Mouse (Mus musculus) heart, embryonic 16.5 days (tissue): Measurements from ENCODE around the gene Abl1. TPM values are rescaled to one million over a fixed set of nuclear protein-coding genes. Genes with fewer than 3 reads are reported as not detected.
"Not testable (repeated sequence)": the region's sequence is repeated elsewhere in the genome, so short reads cannot be mapped to it uniquely, and the experiment has no call there.

ENCODE experiments used
- ATAC-seq: fragments of 200-750 bp; cut with Nextera tagmentation; replicated peaks from 2 replicates; pipeline ENCODE4 v1.8.0; 2017; ENCODE audit warnings: moderate number of reproducible peaks; ENCODE audit not compliant: insufficient read depth, low FRiP score; ENCODE audit errors: extremely low read depth
- H3K27ac ChIP-seq: fragments of 300-500 bp; sonication (generic); 2 replicates; pipeline ENCODE4 v1.5.1; 2014; ENCODE audit warnings: mild to moderate bottlenecking, low read length, control low read depth, moderate library complexity
- H3K27me3 ChIP-seq: fragments of 300-500 bp; sonication (generic); 2 replicates; pipeline ENCODE4 v1.6.1; 2014; ENCODE audit warnings: low read length, mixed read lengths; ENCODE audit not compliant: control insufficient read depth, insufficient read depth
- H3K36me3 ChIP-seq: fragments of 300-500 bp; sonication (generic); 2 replicates; pipeline ENCODE4 v1.6.1; 2014; ENCODE audit not compliant: control insufficient read depth, insufficient read depth
- H3K4me1 ChIP-seq: fragments of 300-500 bp; sonication (generic); 2 replicates; pipeline ENCODE4 v1.6.1; 2014; ENCODE audit warnings: low read length, mixed read lengths; ENCODE audit not compliant: control insufficient read depth, insufficient read depth
- H3K4me2 ChIP-seq: fragments of 300-500 bp; sonication (generic); 2 replicates; pipeline ENCODE4 v1.6.1; 2014; ENCODE audit warnings: low read depth, mild to moderate bottlenecking, control low read depth, low read length
- H3K4me3 ChIP-seq: fragments of 300-500 bp; sonication (generic); 2 replicates; pipeline ENCODE4 v1.5.1; 2014; ENCODE audit warnings: mild to moderate bottlenecking, control low read depth, low read length
- H3K9ac ChIP-seq: fragments of 300-500 bp; sonication (generic); 2 replicates; pipeline ENCODE4 v1.6.1; 2014; ENCODE audit warnings: low read length, control low read depth
- H3K9me3 ChIP-seq: fragments of 300-500 bp; sonication (generic); replicated peaks from 2 replicates; pipeline ENCODE4 v1.6.1; 2016; ENCODE audit warnings: low read length; ENCODE audit not compliant: control insufficient read depth
- WGBS: fragments of 180-500 bp; shearing (Covaris S2); extraction: QIAGEN DNeasy Blood & Tissue Kit; methylation state at CpG from one replicate; pipeline ENCODE4 v1.1.7; 2014; 5-methylcytosine and 5-hydroxymethylcytosine counted together
- polyA plus RNA-seq: library from polyadenylated mRNA; unstranded; fragments of >200 nt; fragmentation: Nextera tagmentation; extraction: Ambion mirVana; gene quantifications from 2 replicates; pipeline ENCODE4 v1.2.1, GENCODE M21; 2015

Gene Abl1
- polyA plus RNA-seq, 1 experiment from 2014 or later, result 24.0 TPM

DNA sequence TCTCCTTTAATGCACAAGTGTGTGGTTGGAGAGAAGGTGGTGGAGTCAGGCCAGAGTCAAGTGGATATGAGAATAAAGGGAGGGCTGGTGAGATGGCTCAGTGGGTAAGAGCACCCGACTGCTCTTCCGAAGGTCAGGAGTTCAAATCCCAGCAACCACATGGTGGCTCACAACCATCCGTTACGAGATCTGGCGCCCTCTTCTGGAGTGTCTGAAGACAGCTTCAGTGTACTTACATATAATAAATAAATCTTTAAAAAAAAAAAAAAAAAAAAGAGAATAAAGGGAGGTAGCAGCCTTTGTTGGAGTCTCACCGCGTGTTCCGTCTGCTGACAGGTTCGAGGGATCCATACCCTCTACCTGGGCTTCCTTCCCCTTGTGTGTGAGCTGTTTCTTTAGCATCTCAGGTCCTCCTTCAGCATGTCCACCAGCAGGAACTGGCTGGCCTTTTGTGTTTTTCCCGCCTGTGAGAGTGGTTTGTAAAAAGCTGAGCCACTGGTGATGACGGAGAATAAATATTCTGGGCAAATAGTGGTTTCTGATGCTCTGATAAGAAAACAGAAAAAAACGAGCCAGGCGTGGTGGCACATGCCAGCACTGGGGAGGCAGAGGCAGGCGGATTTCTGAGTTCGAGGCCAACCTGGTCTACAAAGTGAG lies 7.0 kb upstream of the Abl1 start:
- H3K9me3 ChIP-seq, H3K4me1 ChIP-seq, ATAC-seq, H3K9ac ChIP-seq, H3K27me3 ChIP-seq, H3K4me3 ChIP-seq, H3K27ac ChIP-seq, H3K4me2 ChIP-seq: not testable (repeated sequence)
- H3K36me3 ChIP-seq, result peaks cover 25% of the 10 kb centered on the region
- 86% methylated on average over 15 of the region's 15 CpGs for WGBS

DNA sequence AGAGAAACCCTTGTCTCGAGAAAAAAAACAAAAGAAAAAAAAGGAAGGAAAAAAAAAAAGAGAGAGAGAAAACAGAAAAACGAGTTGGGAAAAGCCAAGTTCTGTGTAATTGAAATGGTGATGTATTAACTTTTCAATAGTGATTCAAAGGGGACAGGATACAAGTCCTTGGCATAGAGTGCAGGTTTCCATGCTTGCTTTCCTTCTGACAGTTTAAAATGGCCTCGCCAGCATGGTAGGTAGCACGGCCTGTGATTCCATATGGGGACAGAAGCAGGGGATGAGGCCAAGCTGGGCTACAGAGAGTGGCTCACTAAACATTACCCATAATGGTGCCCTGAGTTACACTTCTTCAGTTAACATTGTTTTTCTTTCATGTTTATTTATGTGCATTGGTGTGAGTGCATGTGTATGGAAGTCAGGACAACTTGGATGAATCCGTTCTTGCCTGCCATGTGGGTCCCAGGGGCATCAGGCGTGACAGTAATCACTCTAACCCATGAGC lies 6.4 kb upstream of the Abl1 start:
- WGBS, result 84% methylated on average over 6 of the region's 6 CpGs
- Histone ChIP-seq H3K4me3 (no peak overlapping the region), H3K27ac (no peak overlapping the region), H3K4me2 (no peak overlapping the region), H3K9me3 (no peaks in the 10 kb centered on the region), H3K36me3 (peaks cover 19% of the 10 kb centered on the region), H3K9ac (no peak overlapping the region), H3K27me3 (no peaks in the 10 kb centered on the region), H3K4me1 (no peaks in the 10 kb centered on the region)
- no peak for ATAC-seq

DNA sequence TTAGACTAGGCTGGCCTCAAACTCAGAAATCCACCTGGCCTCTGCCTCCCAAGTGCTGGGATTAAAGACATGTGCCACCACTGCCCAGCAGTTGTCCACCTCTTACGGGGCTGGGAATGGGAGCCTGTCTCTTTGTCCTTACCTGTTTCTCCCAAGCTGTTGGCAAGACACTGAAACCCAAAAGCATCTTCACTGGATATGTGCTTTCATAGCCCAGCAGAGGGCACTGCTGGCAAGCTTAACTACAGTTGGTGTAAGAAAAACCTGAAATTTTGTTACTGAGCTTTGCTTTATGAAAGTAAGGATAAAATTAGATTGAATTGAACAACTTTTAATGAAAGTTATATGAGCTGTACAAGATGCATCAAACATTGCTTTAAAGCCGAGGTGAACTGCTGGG lies 4.5 kb upstream of the Abl1 start:
- no peak overlapping the region for H3K4me3 ChIP-seq
- H3K9me3 ChIP-seq, result no peaks in the 10 kb centered on the region
- no peaks in the 10 kb centered on the region for H3K27me3 ChIP-seq
- H3K9ac ChIP-seq, result no peak overlapping the region
- WGBS, result 19% methylated on average over 2 of the region's 2 CpGs
- no peak for ATAC-seq
- no peak overlapping the region for H3K4me2 ChIP-seq
- no peak overlapping the region for H3K27ac ChIP-seq
- peaks cover 5% of the 10 kb centered on the region for H3K4me1 ChIP-seq
- peaks cover 9% of the 10 kb centered on the region for H3K36me3 ChIP-seq

DNA sequence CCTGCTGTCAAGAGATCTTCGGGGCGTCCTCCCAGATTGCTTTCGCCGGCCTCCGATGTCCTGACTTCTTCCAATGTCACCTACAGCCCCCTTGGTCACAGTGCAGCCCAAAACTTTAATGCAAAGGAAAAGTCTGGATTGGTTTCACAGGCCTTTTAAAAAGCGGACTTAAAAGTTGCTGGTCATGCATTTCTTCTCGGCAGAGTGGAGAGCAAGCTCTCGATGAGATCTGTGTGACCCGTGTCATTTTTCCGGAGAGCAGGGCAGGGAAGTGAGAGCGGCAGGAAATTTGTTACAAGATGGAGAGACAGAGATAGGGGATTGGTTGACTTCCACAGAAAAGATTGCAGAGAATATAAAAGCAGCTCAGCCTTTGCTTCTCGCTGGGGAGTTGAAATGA lies 869 bp downstream of the Abl1 start:
- Histone ChIP-seq H3K27me3 (no peaks in the 10 kb centered on the region), H3K4me2 (peak overlapping the region; percentile 81), H3K9me3 (0 out of 2 replicates have a peak, but pooled peaks cover 3% of the 10 kb centered on the region), H3K4me1 (peaks cover 22% of the 10 kb centered on the region), H3K27ac (peak overlapping the region; percentile 89), H3K9ac (peak overlapping the region; percentile 95), H3K36me3 (peaks cover 5% of the 10 kb centered on the region; the same call in 1 of the 2 replicates), H3K4me3 (peak overlapping the region; percentile 88)
- 0% methylated on average over 12 of the region's 12 CpGs for WGBS
- ATAC-seq, result no peak

DNA sequence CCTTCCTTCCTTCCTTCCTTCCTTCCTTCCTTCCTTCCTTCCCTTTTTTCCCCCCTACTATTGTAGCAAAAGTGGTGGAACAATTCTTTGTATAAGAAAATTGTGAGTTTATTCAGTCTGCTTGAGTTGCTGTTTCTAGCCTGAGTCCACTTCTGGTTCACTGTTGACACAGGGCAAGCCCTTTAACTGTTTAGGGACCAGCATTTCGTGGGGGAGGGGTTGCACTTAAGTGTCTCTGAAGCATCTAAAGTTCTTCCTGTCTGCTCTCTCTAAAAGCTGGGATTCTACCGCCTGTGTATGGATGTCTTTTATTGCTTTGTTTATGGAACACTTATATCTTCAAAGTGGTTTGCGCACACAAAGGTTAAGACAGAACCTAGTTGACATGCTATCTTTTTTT lies 1.9 kb downstream of the Abl1 start:
- peaks cover 10% of the 10 kb centered on the region; the same call in 1 of the 2 replicates for H3K36me3 ChIP-seq
- H3K4me2 ChIP-seq, result peak overlapping the region; percentile 81
- H3K4me3 ChIP-seq, result peak overlapping the region; percentile 88
- H3K9ac ChIP-seq, result peak overlapping the region; percentile 8; the same call in 1 of the 2 replicates
- no peak overlapping the region for H3K27ac ChIP-seq
- WGBS, result 35% methylated on average over 3 of the region's 3 CpGs
- H3K9me3 ChIP-seq, result 0 out of 2 replicates have a peak, but pooled peaks cover 3% of the 10 kb centered on the region
- no peaks in the 10 kb centered on the region for H3K27me3 ChIP-seq
- peaks cover 22% of the 10 kb centered on the region for H3K4me1 ChIP-seq
- no peak for ATAC-seq

DNA sequence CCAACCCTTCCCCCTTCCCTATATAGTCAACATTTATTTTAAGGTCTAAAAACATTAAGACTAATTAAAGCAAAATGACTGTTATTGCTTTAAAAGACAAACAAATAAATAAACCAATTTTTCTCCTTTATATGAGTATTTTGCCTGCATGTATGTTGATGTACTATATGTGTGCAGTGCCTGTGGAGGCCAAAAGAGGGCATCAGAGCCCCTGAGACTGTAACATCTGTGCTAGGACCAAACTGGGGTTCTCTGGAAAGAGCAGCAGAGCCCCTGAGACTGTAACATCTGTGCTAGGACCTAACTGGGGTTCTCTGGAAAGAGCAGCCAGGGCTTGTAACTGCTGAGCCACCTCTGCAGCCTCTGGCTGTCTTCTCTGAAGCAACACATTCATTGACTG lies 10.0 kb downstream of the Abl1 start:
- Histone ChIP-seq H3K4me2 (no peak overlapping the region), H3K9ac (no peak overlapping the region), H3K27me3 (no peaks in the 10 kb centered on the region), H3K4me1 (peaks cover 14% of the 10 kb centered on the region), H3K9me3 (no peaks in the 10 kb centered on the region), H3K4me3 (no peak overlapping the region), H3K27ac (no peak overlapping the region), H3K36me3 (peaks cover 13% of the 10 kb centered on the region)
- ATAC-seq, result no peak

DNA sequence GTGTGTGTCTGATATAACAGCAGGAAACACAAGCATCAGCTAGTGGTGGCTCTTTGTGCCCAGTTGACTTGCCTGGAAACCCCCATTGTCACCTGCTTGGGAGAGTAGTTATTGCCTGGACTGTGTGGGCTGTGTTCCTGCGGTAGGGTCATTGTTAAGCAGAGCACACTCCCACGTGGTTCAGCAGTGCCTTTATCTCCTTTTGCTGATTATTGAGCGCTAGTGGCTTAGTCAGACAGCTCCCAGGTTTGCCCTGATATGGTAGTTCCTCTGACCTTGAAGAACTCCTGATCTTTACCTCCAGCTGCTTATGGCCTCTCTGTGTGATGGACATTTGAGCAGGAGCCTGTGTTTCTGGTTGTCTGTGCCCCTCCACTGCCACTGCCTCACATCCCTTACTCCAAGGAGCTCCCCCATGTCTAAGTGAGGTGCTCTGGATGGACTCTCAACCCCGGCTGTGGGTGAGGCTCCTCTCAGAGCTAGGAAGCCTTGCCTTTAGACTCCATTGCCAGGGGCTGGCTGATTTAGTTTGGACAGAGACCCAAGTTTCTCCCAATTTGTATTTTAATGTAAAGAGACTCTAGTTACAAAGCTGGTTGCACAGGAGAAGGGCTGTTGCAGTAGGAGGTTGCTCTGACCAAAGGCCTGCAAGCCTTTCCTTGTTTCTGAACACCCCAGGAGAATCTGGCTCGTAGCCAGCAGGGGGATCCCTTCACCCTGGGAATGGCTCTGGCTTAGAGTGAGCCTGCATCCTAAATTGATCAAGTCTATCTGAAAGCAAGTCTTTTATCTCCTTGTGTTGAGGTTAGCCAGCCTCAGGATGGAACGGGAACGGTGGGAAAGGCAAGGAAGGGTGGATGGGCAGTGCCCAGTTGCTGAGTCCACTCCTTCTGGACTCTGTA lies 12.6 kb downstream of the Abl1 start:
- H3K36me3 ChIP-seq, result peaks cover 3% of the 10 kb centered on the region
- no peaks in the 10 kb centered on the region for H3K27me3 ChIP-seq
- peak; percentile 76 for ATAC-seq
- no peak overlapping the region for H3K9ac ChIP-seq
- H3K4me1 ChIP-seq, result peaks cover 14% of the 10 kb centered on the region
- no peaks in the 10 kb centered on the region for H3K9me3 ChIP-seq
- 24% methylated on average over 7 of the region's 7 CpGs for WGBS
- no peak overlapping the region for H3K4me3 ChIP-seq
- no peak overlapping the region for H3K4me2 ChIP-seq
- H3K27ac ChIP-seq, result peak overlapping the region; percentile 72

DNA sequence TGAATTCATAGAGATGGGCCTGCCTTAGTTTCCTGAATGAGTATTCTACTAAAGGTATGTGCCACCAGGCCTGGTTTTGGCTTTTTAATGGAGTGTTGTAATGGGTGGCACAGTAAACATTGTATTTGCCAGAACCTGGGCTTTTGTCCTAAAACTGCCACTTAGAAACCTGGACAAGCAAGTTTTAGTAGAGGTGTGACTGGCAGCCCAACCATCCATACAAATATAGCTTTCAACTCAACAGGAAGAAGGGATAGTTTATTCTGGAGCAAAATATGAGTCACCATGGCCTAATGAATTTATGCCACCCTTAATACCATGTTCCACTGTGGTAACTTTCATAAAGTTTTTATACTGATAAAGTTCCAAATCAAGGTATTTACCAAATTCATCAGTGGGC lies 15.1 kb downstream of the Abl1 start:
- no peak overlapping the region for H3K9ac ChIP-seq
- H3K4me1 ChIP-seq, result peaks cover 14% of the 10 kb centered on the region
- no peak overlapping the region for H3K4me2 ChIP-seq
- H3K27ac ChIP-seq, result no peak overlapping the region
- H3K4me3 ChIP-seq, result no peak overlapping the region
- H3K36me3 ChIP-seq, result no peaks in the 10 kb centered on the region
- ATAC-seq, result no peak
- H3K27me3 ChIP-seq, result no peaks in the 10 kb centered on the region
- H3K9me3 ChIP-seq, result no peaks in the 10 kb centered on the region

DNA sequence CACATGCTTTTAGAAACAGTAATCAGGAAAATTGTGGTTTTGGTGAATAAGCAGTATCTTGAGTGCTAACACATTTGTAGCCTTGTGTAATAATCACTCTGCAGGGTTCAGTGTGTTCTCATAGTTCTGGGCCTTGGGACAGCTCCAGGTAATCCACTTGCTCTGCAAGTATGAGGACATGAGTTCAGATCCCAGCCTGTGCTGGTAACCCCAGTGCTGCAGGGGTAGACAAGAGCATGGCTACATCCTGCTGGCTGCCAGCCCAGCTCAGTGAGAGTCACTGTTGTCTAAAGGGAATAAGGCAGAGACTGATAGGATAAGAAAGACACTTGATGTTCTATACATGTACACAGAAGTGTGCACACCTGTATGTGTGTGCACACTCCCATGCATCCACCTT lies 17.7 kb downstream of the Abl1 start:
- ATAC-seq, result no peak
- H3K36me3 ChIP-seq, result no peaks in the 10 kb centered on the region
- no peaks in the 10 kb centered on the region for H3K27me3 ChIP-seq
- H3K4me2 ChIP-seq, result no peak overlapping the region
- no peak overlapping the region for H3K4me3 ChIP-seq
- H3K27ac ChIP-seq, result no peak overlapping the region
- no peak overlapping the region for H3K9ac ChIP-seq
- H3K4me1 ChIP-seq, result peaks cover 4% of the 10 kb centered on the region
- H3K9me3 ChIP-seq, result no peaks in the 10 kb centered on the region
